Mouse (Mus musculus) hindbrain, embryonic 12.5 days (tissue): Measurements from ENCODE around the gene Pcolce2. TPM values are rescaled to one million over a fixed set of nuclear protein-coding genes. Genes with fewer than 3 reads are reported as not detected.
"Not testable (repeated sequence)": the region's sequence is repeated elsewhere in the genome, so short reads cannot be mapped to it uniquely, and the experiment has no call there.

Experiments used
- ATAC-seq: fragments of 200-750 bp; cut with Nextera tagmentation; 2 replicates; pipeline ENCODE4 v1.8.0; 2017; ENCODE audit warnings: moderate TSS enrichment; ENCODE audit not compliant: low FRiP score
- H3K27ac ChIP-seq: fragments of 300-500 bp; sonication (generic); 2 replicates; pipeline ENCODE4 v1.5.1; 2016; ENCODE audit warnings: mild to moderate bottlenecking
- H3K27me3 ChIP-seq: fragments of 300-500 bp; sonication (generic); 2 replicates; pipeline ENCODE4 v1.6.1; 2016; ENCODE audit warnings: mild to moderate bottlenecking
- H3K36me3 ChIP-seq: fragments of 300-500 bp; sonication (generic); 2 replicates; pipeline ENCODE4 v1.6.1; 2016; ENCODE audit warnings: mild to moderate bottlenecking
- H3K4me1 ChIP-seq: fragments of 300-500 bp; sonication (generic); 2 replicates; pipeline ENCODE4 v1.6.1; 2016
- H3K4me2 ChIP-seq: fragments of 300-500 bp; sonication (generic); replicated peaks from 2 replicates; pipeline ENCODE4 v1.6.1; 2016; ENCODE audit warnings: mild to moderate bottlenecking
- H3K4me3 ChIP-seq: fragments of 300-500 bp; sonication (generic); 2 replicates; pipeline ENCODE4 v1.5.1; 2016; ENCODE audit warnings: mild to moderate bottlenecking
- H3K9ac ChIP-seq: fragments of 300-500 bp; sonication (generic); 2 replicates; pipeline ENCODE4 v1.6.1; 2016; ENCODE audit warnings: mild to moderate bottlenecking, moderate library complexity
- H3K9me3 ChIP-seq: fragments of 300-500 bp; sonication (generic); replicated peaks from 2 replicates; pipeline ENCODE4 v1.6.1; 2016; ENCODE audit warnings: mild to moderate bottlenecking
- WGBS: fragments of 180-500 bp; shearing (Covaris S2); methylation state at CpG from one replicate; pipeline ENCODE4 v1.1.7; 2016; 5-methylcytosine and 5-hydroxymethylcytosine counted together
- polyA plus RNA-seq: library from polyadenylated mRNA; unstranded; fragments of >200 nt; fragmentation: Nextera tagmentation; extraction: Ambion mirVana; gene quantifications from 2 replicates; pipeline ENCODE4 v1.2.1, GENCODE M21; 2016

Pcolce2 gene
- polyA plus RNA-seq, 1 experiment from 2014 or later = 4.7 TPM

GRCm38 (mm10) chr9:95614861-95615615 is 22.4 kb upstream of the Pcolce2 start:
- Histone ChIP-seq H3K4me3 (no peak overlapping the region), H3K9ac (no peak overlapping the region), H3K36me3 (no peaks in the 10 kb centered on the region), H3K27me3 (no peaks in the 10 kb centered on the region), H3K4me1 (peaks cover 5% of the 10 kb centered on the region; the same call in 1 of the 2 replicates), H3K27ac (no peak overlapping the region), H3K9me3 (no peaks in the 10 kb centered on the region), H3K4me2 (no peak overlapping the region)
- no peak for ATAC-seq
- WGBS = 81% methylated on average over 14 of the region's 14 CpGs

GRCm38 (mm10) chr9:95615961-95616360 is 21.4 kb upstream of the Pcolce2 start:
- no peak for ATAC-seq
- peaks cover 5% of the 10 kb centered on the region; the same call in 1 of the 2 replicates for H3K4me1 ChIP-seq
- H3K4me3 ChIP-seq = no peak overlapping the region
- H3K9me3 ChIP-seq = no peaks in the 10 kb centered on the region
- WGBS = 78% methylated on average over 3 of the region's 3 CpGs
- H3K9ac ChIP-seq = no peak overlapping the region
- no peak overlapping the region for H3K27ac ChIP-seq
- H3K36me3 ChIP-seq = no peaks in the 10 kb centered on the region
- no peaks in the 10 kb centered on the region for H3K27me3 ChIP-seq
- no peak overlapping the region for H3K4me2 ChIP-seq

- Histone ChIP-seq H3K27ac (no peak overlapping the region), H3K4me3 (no peak overlapping the region), H3K9ac (no peak overlapping the region), H3K9me3 (no peaks in the 10 kb centered on the region), H3K4me2 (no peak overlapping the region), H3K27me3 (no peaks in the 10 kb centered on the region), H3K36me3 (no peaks in the 10 kb centered on the region), H3K4me1 (peaks cover 4% of the 10 kb centered on the region; the same call in 1 of the 2 replicates)
- WGBS = 95% methylated on average over 1 of the region's 1 CpGs
- ATAC-seq = no peak
Measured at GRCm38 (mm10) chr9:95618572-95618971, 18.8 kb upstream of the Pcolce2 start.

- Histone ChIP-seq H3K4me2 (no peak overlapping the region), H3K27me3 (no peaks in the 10 kb centered on the region), H3K9me3 (no peaks in the 10 kb centered on the region), H3K4me3 (no peak overlapping the region), H3K27ac (no peak overlapping the region), H3K9ac (no peak overlapping the region), H3K36me3 (no peaks in the 10 kb centered on the region), H3K4me1 (no peaks in the 10 kb centered on the region)
- WGBS = 91% methylated on average over 3 of the region's 3 CpGs
- ATAC-seq = no peak
Measured at GRCm38 (mm10) chr9:95624072-95624471, 13.3 kb upstream of the Pcolce2 start.

GRCm38 (mm10) chr9:95628439-95628948 is 8.9 kb upstream of the Pcolce2 start:
- Histone ChIP-seq H3K27me3 (no peaks in the 10 kb centered on the region), H3K9ac (no peak overlapping the region), H3K4me3 (no peak overlapping the region), H3K9me3 (no peaks in the 10 kb centered on the region), H3K27ac (no peak overlapping the region), H3K36me3 (no peaks in the 10 kb centered on the region), H3K4me1 (no peaks in the 10 kb centered on the region), H3K4me2 (no peak overlapping the region)
- no peak for ATAC-seq
- WGBS = 79% methylated on average over 6 of the region's 6 CpGs

- H3K4me3 ChIP-seq, ATAC-seq, H3K4me1 ChIP-seq, H3K4me2 ChIP-seq, H3K27me3 ChIP-seq, H3K27ac ChIP-seq, H3K9me3 ChIP-seq, H3K36me3 ChIP-seq, H3K9ac ChIP-seq: not testable (repeated sequence)
- 88% methylated on average over 2 of the region's 2 CpGs for WGBS
Measured at GRCm38 (mm10) chr9:95629561-95629960, 7.8 kb upstream of the Pcolce2 start.

- Histone ChIP-seq H3K4me3 (no peak overlapping the region), H3K4me1 (no peaks in the 10 kb centered on the region; the same call in 1 of the 2 replicates), H3K9ac (no peak overlapping the region), H3K36me3 (no peaks in the 10 kb centered on the region), H3K27ac (no peak overlapping the region), H3K27me3 (peaks cover 18% of the 10 kb centered on the region), H3K9me3 (no peaks in the 10 kb centered on the region), H3K4me2 (peak overlapping the region; percentile 87)
- 72% methylated on average over 4 of the region's 4 CpGs for WGBS
- no peak for ATAC-seq
Measured at GRCm38 (mm10) chr9:95636395-95636794, 1.0 kb upstream of the Pcolce2 start.

GRCm38 (mm10) chr9:95639919-95640318 is 2.5 kb downstream of the Pcolce2 start:
- no peak overlapping the region for H3K4me2 ChIP-seq
- 51% methylated on average over 4 of the region's 4 CpGs for WGBS
- H3K9me3 ChIP-seq = no peaks in the 10 kb centered on the region
- H3K9ac ChIP-seq = no peak overlapping the region
- no peak for ATAC-seq
- no peaks in the 10 kb centered on the region; the same call in 1 of the 2 replicates for H3K4me1 ChIP-seq
- no peaks in the 10 kb centered on the region for H3K36me3 ChIP-seq
- H3K27ac ChIP-seq = no peak overlapping the region
- no peak overlapping the region for H3K4me3 ChIP-seq
- peaks cover 18% of the 10 kb centered on the region for H3K27me3 ChIP-seq

GRCm38 (mm10) chr9:95645926-95646325 is 8.5 kb downstream of the Pcolce2 start:
- H3K9ac ChIP-seq = no peak overlapping the region
- H3K36me3 ChIP-seq = no peaks in the 10 kb centered on the region
- ATAC-seq = no peak
- no peak overlapping the region for H3K27ac ChIP-seq
- no peak overlapping the region for H3K4me3 ChIP-seq
- no peaks in the 10 kb centered on the region for H3K4me1 ChIP-seq
- H3K4me2 ChIP-seq = no peak overlapping the region
- WGBS = 86% methylated on average over 8 of the region's 8 CpGs
- H3K27me3 ChIP-seq = no peaks in the 10 kb centered on the region
- H3K9me3 ChIP-seq = no peaks in the 10 kb centered on the region; the same call in 1 of the 2 replicates

GRCm38 (mm10) chr9:95653363-95653762 is 16.0 kb downstream of the Pcolce2 start:
- H3K4me1 ChIP-seq = peaks cover 3% of the 10 kb centered on the region; the same call in 1 of the 2 replicates
- no peak overlapping the region for H3K9ac ChIP-seq
- no peak overlapping the region for H3K4me2 ChIP-seq
- no peaks in the 10 kb centered on the region; the same call in 1 of the 2 replicates for H3K9me3 ChIP-seq
- ATAC-seq = no peak
- H3K36me3 ChIP-seq = no peaks in the 10 kb centered on the region
- H3K27ac ChIP-seq = no peak overlapping the region
- H3K4me3 ChIP-seq = no peak overlapping the region
- no peaks in the 10 kb centered on the region for H3K27me3 ChIP-seq
- 91% methylated on average over 6 of the region's 6 CpGs for WGBS

- H3K27ac ChIP-seq = no peak overlapping the region
- no peak overlapping the region for H3K4me2 ChIP-seq
- H3K36me3 ChIP-seq = no peaks in the 10 kb centered on the region
- no peaks in the 10 kb centered on the region; the same call in 1 of the 2 replicates for H3K9me3 ChIP-seq
- peaks cover 3% of the 10 kb centered on the region; the same call in 1 of the 2 replicates for H3K4me1 ChIP-seq
- WGBS = 96% methylated on average over 5 of the region's 5 CpGs
- no peak for ATAC-seq
- no peak overlapping the region for H3K9ac ChIP-seq
- no peaks in the 10 kb centered on the region for H3K27me3 ChIP-seq
- H3K4me3 ChIP-seq = no peak overlapping the region
Measured at GRCm38 (mm10) chr9:95654356-95654755, 17.0 kb downstream of the Pcolce2 start.

GRCm38 (mm10) chr9:95657941-95658340 is 20.5 kb downstream of the Pcolce2 start:
- Histone ChIP-seq H3K4me1 (peaks cover 3% of the 10 kb centered on the region; the same call in 1 of the 2 replicates), H3K36me3 (no peaks in the 10 kb centered on the region), H3K9me3 (no peaks in the 10 kb centered on the region), H3K4me2 (no peak overlapping the region), H3K27me3 (no peaks in the 10 kb centered on the region), H3K9ac (no peak overlapping the region), H3K4me3 (no peak overlapping the region), H3K27ac (no peak overlapping the region)
- 94% methylated on average over 2 of the region's 2 CpGs for WGBS
- no peak for ATAC-seq
